Mouse (Mus musculus): ENCODE results near the gene Dleu7. TPM values are rescaled to one million over a fixed set of nuclear protein-coding genes. Genes with fewer than 3 reads are reported as not detected.

Gene Dleu7
- total RNA-seq, 2 experiments from 2014 or later, result 0.17 TPM; not detected in 1

Other genes with a start within 250 kb of the Dleu7 start
- 10 to 100 TPM; 10.3 to 13.0 TPM for gene Rnaseh2b, start 458 bp downstream of the Dleu7 start, total RNA-seq (2021)
- gene Gucy1b2, start 163.2 kb upstream of the Dleu7 start, total RNA-seq (2021), result not detected

Measured in heart, postnatal 14 days (tissue).